Mouse (Mus musculus) kidney, postnatal 0 days (tissue): ENCODE results near the gene Bin2. TPM values are rescaled to one million over a fixed set of nuclear protein-coding genes. Genes with fewer than 3 reads are reported as not detected.

Experiments
- ATAC-seq: fragments of 200-750 bp; cut with Nextera tagmentation; replicated peaks from 2 replicates; pipeline ENCODE4 v1.8.0; 2017; ENCODE audit warnings: low read depth, moderate number of reproducible peaks, moderate TSS enrichment, moderate library complexity; ENCODE audit not compliant: low FRiP score
- DNase-seq: peaks from one replicate; pipeline ENCODE4 v3.0.0-alpha.2; 2016; ENCODE audit warnings: low spot score
- H3K27ac ChIP-seq: fragments of 300-500 bp; sonication (generic); 2 replicates; pipeline ENCODE4 v1.5.1; 2014; ENCODE audit warnings: mild to moderate bottlenecking
- H3K27me3 ChIP-seq: fragments of 300-500 bp; sonication (generic); 2 replicates; pipeline ENCODE4 v1.6.1; 2014; ENCODE audit warnings: low read length, mixed read lengths; ENCODE audit not compliant: insufficient read depth
- H3K36me3 ChIP-seq: fragments of 300-500 bp; sonication (generic); 2 replicates; pipeline ENCODE4 v1.6.1; 2014; ENCODE audit warnings: low read length, mixed read lengths; ENCODE audit not compliant: insufficient read depth
- H3K4me1 ChIP-seq: fragments of 300-500 bp; sonication (generic); replicated peaks from 2 replicates; pipeline ENCODE4 v1.6.1; 2014; ENCODE audit warnings: antibody characterized with exemption, low read length, mixed read lengths; ENCODE audit not compliant: insufficient read depth
- H3K4me2 ChIP-seq: fragments of 300-500 bp; sonication (generic); 2 replicates; pipeline ENCODE4 v1.6.1; 2014; ENCODE audit warnings: mild to moderate bottlenecking, low read length, moderate library complexity, mixed read lengths
- H3K4me3 ChIP-seq: fragments of 300-500 bp; sonication (generic); replicated peaks from 2 replicates; pipeline ENCODE4 v1.5.1; 2014; ENCODE audit warnings: low read depth, low read length
- H3K9ac ChIP-seq: fragments of 300-500 bp; sonication (generic); 2 replicates; pipeline ENCODE4 v1.6.1; 2014; ENCODE audit warnings: low read depth, low read length
- H3K9me3 ChIP-seq: fragments of 300-500 bp; sonication (generic); replicated peaks from 2 replicates; pipeline ENCODE4 v1.6.1; 2016; ENCODE audit warnings: low read length, inconsistent platforms, mixed read lengths
- CTCF ChIP-seq: IDR thresholded peaks from 2 replicates; pipeline ENCODE4 v1.5.1; 2016; ENCODE audit warnings: antibody characterized with exemption, low read depth, mild to moderate bottlenecking, moderate library complexity
- WGBS: fragments of 180-500 bp; shearing (Covaris S2); extraction: QIAGEN DNeasy Blood & Tissue Kit; methylation state at CpG from one replicate; pipeline ENCODE4 v1.1.7; 2014; 5-methylcytosine and 5-hydroxymethylcytosine counted together
- polyA plus RNA-seq: library from polyadenylated mRNA; unstranded; fragments of >200 nt; fragmentation: Nextera tagmentation; extraction: Ambion mirVana; gene quantifications from 2 replicates; pipeline ENCODE4 v1.2.1, GENCODE M21; 2015

The Bin2 gene
- polyA plus RNA-seq, 1 experiment from 2014 or later = 0.93 TPM

DNA sequence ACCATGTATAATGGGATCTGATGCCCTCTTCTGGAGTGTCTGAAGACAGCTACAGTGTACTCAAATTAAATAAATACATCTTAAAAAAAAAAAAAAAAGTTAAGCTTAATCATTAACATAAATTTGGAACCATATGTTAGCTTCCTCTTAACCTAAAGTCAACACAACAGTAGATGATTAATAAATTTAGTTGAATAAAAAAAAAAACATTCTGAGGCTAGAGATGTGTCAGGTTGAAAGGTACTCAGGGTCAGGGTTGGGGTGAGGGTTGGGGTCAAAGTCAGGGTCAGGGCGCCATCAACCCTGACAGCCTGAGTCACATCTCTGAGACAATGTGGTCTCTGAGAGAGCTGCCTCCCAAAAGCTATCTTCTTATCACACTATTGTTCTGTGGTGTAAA, 15.1 kb downstream of the Bin2 start:
- 74% methylated on average over 1 of the region's 1 CpGs for WGBS
- DNase-seq = no peak

DNA sequence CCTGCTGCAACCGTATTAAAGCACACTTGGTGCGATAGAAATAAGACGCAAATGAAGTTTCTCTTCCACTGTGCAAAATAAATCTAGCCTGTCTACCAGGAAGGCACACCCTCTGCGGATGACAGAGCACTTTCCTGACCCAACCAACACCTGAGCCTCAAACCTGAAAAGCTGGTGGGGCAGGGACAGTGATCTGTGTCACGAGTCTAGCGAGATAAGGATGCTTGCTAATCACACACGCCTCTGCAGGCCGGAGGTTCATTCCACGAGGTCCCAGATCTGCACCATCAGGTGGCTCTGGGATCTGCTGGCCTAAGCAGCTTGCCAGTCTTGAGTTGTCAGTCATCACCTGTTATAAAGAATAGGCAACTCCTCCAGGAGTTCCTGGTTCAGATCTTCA, 17.7 kb downstream of the Bin2 start:
- no peak for DNase-seq
- H3K9me3 ChIP-seq = no peaks in the 10 kb centered on the region
- no peak for ATAC-seq
- no peaks in the 10 kb centered on the region for H3K27me3 ChIP-seq
- H3K36me3 ChIP-seq = no peaks in the 10 kb centered on the region
- no peak overlapping the region for H3K9ac ChIP-seq
- 72% methylated on average over 9 of the region's 9 CpGs for WGBS
- no peak overlapping the region for H3K4me2 ChIP-seq
- no peaks in the 10 kb centered on the region for H3K4me1 ChIP-seq
- no peak for TF ChIP-seq CTCF
- H3K27ac ChIP-seq = no peak overlapping the region
- no peak overlapping the region for H3K4me3 ChIP-seq

More for the DNA sequence above, 15.1 kb downstream of the Bin2 start:
- Histone ChIP-seq H3K4me1 (no peaks in the 10 kb centered on the region), H3K27me3 (no peaks in the 10 kb centered on the region), H3K9me3 (no peaks in the 10 kb centered on the region), H3K36me3 (no peaks in the 10 kb centered on the region), H3K9ac (no peak overlapping the region), H3K4me2 (no peak overlapping the region), H3K4me3 (no peak overlapping the region), H3K27ac (no peak overlapping the region)
- no peak for ATAC-seq
- TF ChIP-seq CTCF = no peak

DNA sequence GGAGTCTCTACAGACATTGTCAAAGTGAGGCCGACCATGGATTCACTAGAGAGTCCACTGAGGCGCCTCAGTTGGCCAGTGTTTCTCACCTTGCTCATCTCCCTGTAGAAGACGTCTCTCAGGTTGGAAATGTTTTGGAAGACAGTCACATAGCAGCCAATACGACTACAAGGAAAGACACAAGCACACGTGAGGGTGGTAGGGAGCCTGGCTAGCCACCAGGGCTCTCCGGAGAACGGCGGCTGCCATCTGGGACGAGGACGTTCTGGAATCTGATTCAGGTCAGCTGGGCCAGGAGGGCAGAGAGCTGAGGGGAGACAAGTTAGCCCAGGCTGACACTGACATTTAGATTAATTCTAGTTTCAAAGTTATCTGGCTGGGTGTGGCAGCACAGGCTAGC, 19.2 kb downstream of the Bin2 start:
- Histone ChIP-seq H3K4me2 (no peak overlapping the region), H3K4me1 (no peaks in the 10 kb centered on the region), H3K9me3 (no peaks in the 10 kb centered on the region), H3K4me3 (no peak overlapping the region), H3K27me3 (no peaks in the 10 kb centered on the region), H3K36me3 (no peaks in the 10 kb centered on the region), H3K27ac (no peak overlapping the region), H3K9ac (no peak overlapping the region)
- ATAC-seq (no peak), DNase-seq (no peak)
- 89% methylated on average over 10 of the region's 10 CpGs for WGBS
- no peak for TF ChIP-seq CTCF

DNA sequence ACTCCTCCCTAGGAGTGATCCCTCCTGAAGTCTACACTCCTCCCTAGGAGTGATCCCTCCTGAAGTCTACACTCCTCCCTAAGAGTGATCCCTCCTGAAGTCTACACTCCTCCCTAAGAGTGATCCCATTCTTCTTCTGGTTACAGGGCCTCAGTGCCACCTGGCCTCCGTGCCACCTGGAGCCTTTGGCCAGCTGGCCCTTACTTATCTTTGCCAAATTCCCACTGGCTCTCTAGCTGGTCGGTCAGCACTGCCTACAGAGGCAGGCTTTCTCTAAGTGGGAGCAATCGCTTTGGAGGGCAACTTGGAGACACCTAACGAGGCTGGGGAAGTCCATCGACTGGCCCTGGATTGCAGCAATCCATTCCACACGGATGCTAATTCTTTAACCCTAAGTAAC, 23.2 kb downstream of the Bin2 start:
- H3K4me1 ChIP-seq = no peaks in the 10 kb centered on the region
- H3K27me3 ChIP-seq = no peaks in the 10 kb centered on the region
- ATAC-seq (no peak), DNase-seq (no peak)
- no peak overlapping the region for H3K4me3 ChIP-seq
- 80% methylated on average over 6 of the region's 6 CpGs for WGBS
- H3K4me2 ChIP-seq = no peak overlapping the region
- no peaks in the 10 kb centered on the region for H3K36me3 ChIP-seq
- H3K27ac ChIP-seq = no peak overlapping the region
- TF ChIP-seq CTCF = no peak
- H3K9me3 ChIP-seq = no peaks in the 10 kb centered on the region
- no peak overlapping the region for H3K9ac ChIP-seq

DNA sequence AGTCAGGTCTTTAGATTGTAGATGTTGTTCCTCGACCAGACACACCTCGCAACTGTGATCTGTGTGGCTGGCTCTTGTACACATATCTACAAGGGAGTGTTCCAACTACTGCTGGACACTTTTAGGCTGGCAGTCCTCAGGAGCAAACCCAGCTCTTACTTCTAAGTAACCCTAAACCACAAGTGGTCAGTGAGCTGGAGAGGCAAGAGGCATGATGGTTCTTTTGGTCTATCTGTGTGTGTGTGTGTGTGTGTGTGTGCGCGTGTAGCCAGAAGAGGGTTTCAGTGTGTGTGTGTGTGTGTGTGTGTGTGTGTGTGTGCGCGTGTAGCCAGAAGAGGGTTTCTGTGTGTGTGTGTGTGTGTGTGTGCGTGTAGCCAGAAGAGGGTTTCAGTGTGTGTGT, 26.9 kb downstream of the Bin2 start:
- Histone ChIP-seq H3K27me3 (no peaks in the 10 kb centered on the region), H3K4me1 (peaks cover 9% of the 10 kb centered on the region), H3K36me3 (no peaks in the 10 kb centered on the region), H3K27ac (no peak overlapping the region), H3K9ac (no peak overlapping the region), H3K4me3 (no peak overlapping the region), H3K9me3 (no peaks in the 10 kb centered on the region), H3K4me2 (no peak overlapping the region)
- ATAC-seq = no peak
- 0 out of 2 replicates have a peak, but pooled peaks have one; percentile 7 for TF ChIP-seq CTCF
- WGBS = 62% methylated on average over 7 of the region's 7 CpGs
- peak; percentile 69 for DNase-seq

DNA sequence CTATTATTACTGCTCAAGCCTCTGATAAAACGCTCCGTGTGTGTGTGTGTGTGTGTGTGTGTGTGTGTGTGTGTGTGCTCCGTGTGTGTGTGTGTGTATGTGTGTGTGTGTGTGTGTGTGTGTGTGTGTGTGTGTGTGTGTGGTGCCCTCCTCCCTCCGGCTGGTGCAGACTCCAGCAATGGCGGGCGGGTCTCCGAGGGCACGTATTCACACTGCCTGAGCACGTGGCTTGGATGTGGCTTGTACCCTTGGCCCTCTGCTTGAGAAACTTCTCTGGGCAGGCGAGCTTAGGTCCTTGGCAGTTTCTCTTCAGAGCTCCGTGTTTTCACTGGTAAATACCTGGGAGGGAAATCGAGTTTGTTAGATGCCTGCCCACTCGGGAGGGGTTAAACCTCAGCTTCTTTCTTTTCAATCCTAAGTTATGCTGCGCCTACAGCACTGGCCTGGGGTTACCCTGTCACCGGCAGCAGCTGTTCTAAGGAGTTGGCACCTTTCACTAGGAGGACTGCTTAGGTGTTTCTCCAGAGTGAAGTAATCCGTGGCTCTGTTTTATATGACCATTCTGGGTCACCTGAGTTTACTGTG, 28.0 kb downstream of the Bin2 start:
- Histone ChIP-seq H3K4me1 (peaks cover 9% of the 10 kb centered on the region), H3K27me3 (no peaks in the 10 kb centered on the region), H3K9me3 (no peaks in the 10 kb centered on the region), H3K36me3 (no peaks in the 10 kb centered on the region), H3K4me3 (no peak overlapping the region), H3K27ac (no peak overlapping the region), H3K4me2 (no peak overlapping the region), H3K9ac (no peak overlapping the region)
- ATAC-seq (no peak), DNase-seq (no peak)
- no peak for TF ChIP-seq CTCF
- WGBS = 54% methylated on average over 15 of the region's 16 CpGs
